Mouse (Mus musculus) WW6 (cell line): ENCODE measurements around the gene Cyp4f13.

Experiments used
- DNase-seq: peaks from one replicate; pipeline ENCODE4 v3.0.0-alpha.2; 2013; ENCODE audit warnings: low read depth, low spot score

Cyp4f13 gene

GRCm38 (mm10) chr17:32947215-32947914 lies at the start of gene Cyp4f13:
Gene Cyp4f13, minus strand, starts transcription at chr17:32947402.
- DNase-seq, result peak; percentile 81

DNA sequence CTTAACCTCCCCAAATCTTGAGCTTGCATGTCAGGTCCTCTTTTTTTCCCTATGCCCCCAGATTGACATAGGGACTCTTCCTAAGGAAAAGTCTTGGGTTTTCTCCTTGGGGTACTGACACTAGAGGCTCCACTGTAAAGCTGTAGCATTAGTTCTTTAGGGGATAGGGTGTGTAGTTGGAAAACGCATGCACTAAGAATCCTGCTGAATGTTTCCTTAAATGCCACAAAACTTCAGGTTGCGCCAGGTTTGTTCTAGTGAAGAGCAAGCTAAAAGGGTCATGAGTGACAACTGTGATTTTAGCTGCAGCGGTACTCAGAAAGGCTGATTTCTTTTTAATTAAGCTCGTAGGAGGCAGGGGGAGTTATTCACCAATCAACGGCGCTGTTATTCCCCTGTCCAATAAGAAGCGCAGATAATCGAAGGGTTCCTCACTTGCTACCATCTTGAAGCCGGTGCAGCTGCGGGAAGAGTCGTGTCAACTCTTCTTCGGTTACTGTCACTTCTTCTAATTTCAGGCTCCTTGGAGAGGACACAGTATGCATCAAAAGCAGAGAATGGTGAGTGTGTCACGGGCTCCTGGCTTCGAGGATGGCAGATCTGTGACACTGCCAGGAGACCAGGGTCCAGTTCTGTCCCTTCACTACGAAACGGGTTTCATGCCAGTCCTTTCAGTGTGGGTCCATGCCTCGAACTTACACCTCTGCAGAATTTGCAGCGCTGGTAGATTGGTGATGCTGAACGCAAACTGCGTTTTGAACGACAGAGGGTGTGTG lies 45.7 kb upstream of the Cyp4f13 start, which contains the start of gene Zfp952:
Gene Zfp952 (plus strand): TSS at position 431 of the 776 bp plus-strand sequence.
- DNase-seq, result peak; percentile 61

DNA sequence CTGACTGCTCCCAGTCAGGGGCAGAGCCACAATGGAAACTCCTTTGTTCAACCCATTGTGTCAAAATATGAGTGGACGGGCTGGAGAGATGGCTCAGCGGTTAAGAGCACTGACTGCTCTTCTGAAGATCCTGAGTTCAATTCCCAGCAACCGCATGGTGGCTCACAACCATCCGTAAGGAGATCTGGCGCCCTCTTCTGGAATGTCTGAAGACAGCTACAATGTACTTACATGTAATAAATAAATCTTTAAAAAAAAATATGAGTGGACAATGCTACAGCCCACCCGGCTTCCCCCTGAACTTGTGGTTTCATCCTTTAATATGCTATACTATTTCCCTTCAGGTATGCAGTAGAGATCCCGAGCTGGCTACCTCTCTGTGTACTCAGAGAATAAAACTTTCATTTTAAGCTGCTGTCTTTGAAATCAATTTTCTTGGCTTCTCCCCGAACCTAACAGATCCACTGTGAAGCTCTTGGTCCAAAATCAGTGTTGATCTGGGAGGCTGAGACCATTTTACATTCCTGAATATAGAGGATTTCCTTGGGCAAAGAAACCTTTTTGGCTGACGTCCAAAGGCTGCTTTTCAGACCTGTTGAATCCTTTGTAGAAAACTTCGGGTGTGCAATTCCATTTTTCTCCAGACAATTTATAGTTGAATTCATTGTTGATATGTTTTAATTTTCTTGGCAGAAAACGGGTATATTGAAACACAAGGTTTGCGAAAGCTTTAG lies 44.9 kb upstream of the Cyp4f13 start:
- DNase-seq, result peak; percentile 26

DNA sequence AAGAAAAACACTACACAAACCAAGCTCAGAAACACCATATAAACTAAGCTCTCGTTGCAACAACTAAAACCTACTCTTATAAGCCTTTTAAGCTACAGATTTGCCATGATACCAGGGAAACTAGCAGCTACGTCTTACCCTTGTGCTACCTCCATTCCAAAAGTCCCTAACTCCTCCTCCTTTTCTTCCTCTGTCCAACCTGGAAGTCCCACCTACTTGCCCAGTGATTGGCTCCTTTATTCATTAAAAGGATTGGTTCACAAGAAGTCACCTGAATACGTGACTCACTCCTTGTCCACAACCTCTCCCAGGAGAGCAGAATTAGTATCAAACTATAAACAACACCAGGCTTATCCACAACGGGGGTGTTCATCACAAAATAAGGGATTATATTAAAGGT lies 39.1 kb upstream of the Cyp4f13 start:
- DNase-seq, result no peak

- DNase-seq, result no peak
These were observed 34.2 kb upstream of the Cyp4f13 start for GRCm38 (mm10) chr17:32981361-32981760.

- peak; percentile 71 for DNase-seq
These were observed 18.6 kb upstream of the Cyp4f13 start, which contains the start of gene Zfp472 for GRCm38 (mm10) chr17:32965623-32966290. Gene Zfp472, plus strand, starts transcription at chr17:32965814.

DNA sequence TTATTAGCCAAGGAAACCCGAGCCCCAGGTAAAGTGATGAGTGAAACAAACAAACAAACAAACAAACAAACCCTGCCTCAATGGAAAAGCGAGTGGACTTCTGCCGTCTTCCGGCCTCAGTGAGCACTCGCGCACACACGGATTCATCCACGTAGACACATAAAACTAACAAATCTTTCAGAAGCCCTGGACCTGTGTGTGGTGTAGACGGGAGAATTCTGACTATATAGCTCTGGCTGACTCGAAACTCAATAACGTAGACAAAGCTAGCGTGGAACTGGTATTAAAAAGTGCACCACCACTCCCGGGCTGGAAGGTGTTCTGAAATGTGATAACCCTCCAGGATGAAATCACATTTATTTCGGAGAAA lies 18.0 kb upstream of the Cyp4f13 start:
- DNase-seq, result no peak

GRCm38 (mm10) chr17:32951441-32951840 lies 4.2 kb upstream of the Cyp4f13 start:
- peak; percentile 90 for DNase-seq

DNA sequence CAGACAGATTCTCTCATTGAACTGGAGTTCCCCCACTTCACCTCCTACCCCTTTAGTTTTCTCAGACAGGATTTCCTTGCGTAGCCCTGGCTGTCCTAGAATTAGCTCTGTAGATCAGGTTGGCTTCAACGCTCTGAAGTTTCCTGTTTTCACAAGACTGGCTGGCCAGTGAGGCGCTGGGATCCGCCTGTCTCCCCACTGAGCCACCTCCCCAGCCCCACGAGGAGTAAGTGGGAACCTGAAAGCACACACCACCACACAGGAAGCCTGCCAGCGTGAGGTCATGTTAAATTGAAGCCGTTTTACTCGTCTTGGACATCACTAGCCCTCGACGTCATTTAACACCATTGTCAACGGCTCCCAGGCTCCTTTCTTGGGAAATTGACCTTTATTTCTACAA lies 3.8 kb upstream of the Cyp4f13 start:
- DNase-seq, result no peak

- DNase-seq, result no peak
These were observed 2.9 kb upstream of the Cyp4f13 start for GRCm38 (mm10) chr17:32950136-32950535.

GRCm38 (mm10) chr17:32946716-32947115 lies 486 bp downstream of the Cyp4f13 start:
- no peak for DNase-seq

DNA sequence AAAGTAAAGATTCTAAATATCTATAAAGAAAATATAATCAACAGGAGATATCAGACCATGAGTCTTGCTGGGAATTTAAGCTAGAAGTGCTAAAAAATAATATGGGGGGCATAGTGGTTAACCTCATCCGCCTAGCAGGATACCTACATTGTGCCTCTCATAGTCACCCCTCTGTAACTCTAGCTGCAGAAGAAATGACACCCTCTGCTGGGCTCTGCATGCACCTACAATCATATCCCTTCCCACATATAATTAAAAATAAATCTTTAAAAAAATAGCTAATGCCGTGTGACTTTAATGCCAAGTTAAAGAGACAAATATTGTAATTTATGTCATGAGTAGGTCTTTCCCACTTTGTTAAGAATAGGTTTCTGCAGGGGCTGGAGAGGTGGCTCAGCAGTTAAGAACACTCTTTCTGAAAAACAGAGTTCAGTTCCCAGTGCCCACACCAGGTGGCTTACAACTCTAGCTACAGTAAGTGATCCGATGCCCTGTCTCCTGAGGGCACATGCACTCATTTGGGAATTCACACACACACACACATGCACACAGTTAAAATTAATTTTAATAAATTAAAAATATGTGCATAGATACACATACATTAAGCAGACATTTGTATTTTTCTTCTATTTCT lies 2.7 kb downstream of the Cyp4f13 start:
- no peak for DNase-seq

DNA sequence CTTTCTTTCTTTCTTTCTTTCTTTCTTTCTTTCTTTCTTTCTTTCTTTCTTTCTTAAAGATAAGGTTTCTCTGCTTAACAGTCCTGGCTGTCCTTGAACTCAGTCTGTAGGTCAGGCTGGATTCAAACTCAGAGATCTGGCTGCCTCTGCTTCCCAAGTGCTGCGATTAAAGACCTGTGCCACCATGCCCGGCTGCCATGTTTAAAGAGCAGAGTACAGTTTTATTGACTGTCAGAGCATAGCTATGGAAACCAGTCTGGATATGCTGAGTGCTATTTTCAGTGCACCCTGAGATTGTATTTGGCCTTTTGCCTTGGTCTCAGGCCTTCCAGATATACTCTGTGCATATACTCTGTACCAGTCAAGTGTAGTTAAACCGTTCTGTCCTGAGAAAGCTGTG lies 3.5 kb downstream of the Cyp4f13 start:
- DNase-seq, result no peak

DNA sequence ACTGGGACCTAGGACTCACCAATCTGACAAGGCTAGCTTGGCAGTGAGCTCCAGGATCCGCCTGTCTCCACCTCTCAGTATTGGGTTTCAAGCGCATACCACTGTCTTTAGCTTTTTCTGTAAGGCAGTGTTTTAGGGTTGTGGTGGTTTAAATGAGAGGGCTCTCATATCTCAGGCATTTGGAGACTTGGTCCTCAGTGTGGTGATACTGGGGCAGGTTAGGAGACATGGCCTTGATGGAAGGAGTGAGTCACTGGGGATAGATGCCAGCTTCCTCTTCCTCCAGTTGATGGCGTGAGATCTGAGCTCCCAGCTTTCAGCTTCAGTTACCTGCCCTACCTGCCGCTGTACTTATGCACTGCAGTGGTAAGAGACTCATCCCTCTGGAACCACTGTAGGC lies 7.4 kb downstream of the Cyp4f13 start:
- no peak for DNase-seq

DNA sequence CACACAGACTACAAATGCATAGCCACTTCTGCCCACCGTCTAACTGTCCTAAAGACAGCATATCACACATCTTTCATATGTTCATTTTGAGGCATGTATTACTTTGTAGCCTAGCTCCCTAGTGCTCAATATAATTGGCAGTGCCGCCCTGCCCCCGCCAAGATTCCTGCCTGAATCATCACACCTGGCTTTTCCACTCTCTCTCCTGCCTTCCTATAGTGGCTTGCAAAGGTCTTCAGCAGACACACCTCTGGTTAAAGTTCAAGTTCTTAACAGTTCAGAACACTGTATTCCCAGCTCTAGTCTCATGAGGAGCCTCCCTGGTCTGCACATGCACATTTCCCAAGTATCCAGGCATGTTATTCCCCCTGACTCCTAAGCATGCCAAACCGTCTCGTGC lies 19.4 kb downstream of the Cyp4f13 start:
- no peak for DNase-seq

DNA sequence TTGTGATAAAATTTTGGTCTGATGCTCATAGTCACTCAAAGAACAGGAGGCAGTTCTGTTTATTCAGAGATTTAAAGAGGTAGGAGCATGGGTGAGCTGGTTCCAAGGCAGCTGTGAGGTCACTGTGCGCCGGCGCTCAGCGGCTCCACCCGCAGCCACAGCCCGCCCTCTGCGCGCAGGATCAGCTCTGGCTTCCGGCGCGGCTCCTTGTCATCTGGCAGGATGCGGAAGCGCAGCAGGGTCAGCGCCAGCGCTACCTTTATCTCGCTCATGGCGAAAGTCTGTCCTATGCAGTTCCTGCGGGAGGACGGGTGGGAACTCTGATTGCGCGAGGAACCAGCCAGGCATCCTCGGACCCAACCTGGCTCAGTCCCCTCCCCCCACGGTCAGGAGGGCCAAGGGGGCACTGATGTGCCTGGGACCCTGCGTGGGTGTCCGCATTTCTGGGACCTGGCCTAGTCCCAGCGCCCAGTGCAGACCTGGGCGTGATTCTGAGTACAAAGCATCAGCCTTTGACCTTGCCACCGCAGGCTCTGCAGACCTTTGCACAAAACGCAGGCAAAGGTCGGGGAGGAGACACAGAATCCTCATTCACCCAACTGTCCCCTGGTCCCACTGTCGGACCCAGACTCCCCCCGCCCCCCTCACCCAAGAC lies 22.4 kb downstream of the Cyp4f13 start:
- DNase-seq, result peak; percentile 42

GRCm38 (mm10) chr17:32923681-32924080 lies 23.5 kb downstream of the Cyp4f13 start:
- DNase-seq, result no peak

GRCm38 (mm10) chr17:32919123-32919522 lies 28.1 kb downstream of the Cyp4f13 start:
- DNase-seq, result no peak

- no peak for DNase-seq
These were observed 30.1 kb downstream of the Cyp4f13 start, which contains the start of gene Cyp4f14 for GRCm38 (mm10) chr17:32917131-32917530. Gene Cyp4f14, minus strand, starts transcription at chr17:32917342.

DNA sequence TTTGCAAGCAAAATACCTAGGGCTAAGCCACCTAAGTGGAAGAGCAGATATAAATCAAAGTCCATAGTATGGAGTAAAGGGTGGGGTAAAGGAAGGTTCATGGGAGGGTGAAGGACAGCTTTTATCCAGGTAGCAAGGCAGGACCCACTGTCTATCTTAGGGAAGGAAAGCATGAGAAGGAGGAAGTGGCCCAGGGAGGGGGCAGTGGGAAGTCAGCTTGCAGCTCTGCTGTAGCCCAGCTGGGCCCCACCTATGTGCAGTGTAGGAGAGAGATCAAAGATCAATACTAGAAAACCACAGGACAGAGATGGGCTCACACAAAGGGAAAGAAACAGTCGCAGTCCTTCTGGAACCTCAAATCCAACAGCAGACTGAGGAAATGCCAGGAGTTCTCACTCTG lies 31.1 kb downstream of the Cyp4f13 start:
- no peak for DNase-seq

- DNase-seq, result no peak
These were observed 41.0 kb downstream of the Cyp4f13 start for GRCm38 (mm10) chr17:32906172-32906571.
